Mouse (Mus musculus): ENCODE results near the gene Agfg1.

DNA sequence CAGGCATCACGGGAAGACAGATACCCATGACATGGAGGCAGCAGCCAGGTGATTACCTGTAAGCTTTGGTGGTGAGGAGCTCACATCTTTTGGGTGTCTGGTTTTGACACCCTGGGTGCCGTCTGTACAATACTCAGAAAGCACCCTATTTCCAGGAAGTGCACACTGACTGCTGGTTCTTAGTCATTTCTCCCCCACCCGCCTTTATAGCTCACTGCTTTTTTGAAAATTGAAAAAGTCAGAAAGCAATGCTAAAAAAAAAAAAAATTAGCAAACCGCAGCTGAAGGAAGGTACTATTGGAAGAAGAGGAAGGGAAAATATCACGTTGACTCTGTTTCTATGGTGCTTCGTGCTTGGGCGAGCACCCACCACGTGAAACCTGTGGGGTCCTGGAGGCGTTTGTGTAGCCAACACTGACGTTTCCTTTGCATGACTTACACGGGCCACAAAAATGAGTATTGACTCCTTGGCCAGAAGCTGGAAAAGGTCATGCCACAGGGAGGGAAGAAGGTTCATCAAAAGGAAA is 6.7 kb upstream of the Agfg1 start:
- TF ChIP-seq TAL1 (IDR thresholded peaks at IDR 0.05; ENCODE audit: low read length) (no peak), GATA1 (IDR thresholded peaks at IDR 0.05; ENCODE audit: low read length) (no peak)
